Mouse (Mus musculus): ENCODE results near the gene Uba7. TPM values are rescaled to one million over a fixed set of nuclear protein-coding genes. Genes with fewer than 3 reads are reported as not detected.
A peak's percentile ranks its signal among the peaks of the same experiment; 100 is the strongest.

The Uba7 gene
- 3.2 and 3.7 TPM in 2 replicates for polyA plus RNA-seq (2015; fragmentation: Nextera tagmentation; extraction: Ambion mirVana)

- Histone ChIP-seq H3K4me3 (replicated peaks; ENCODE audit: low read length) (no peak within 1 kb of the TSS), H3K9ac (replicated peaks; ENCODE audit: low read depth, low read length) (no peak within 1 kb of the TSS), H3K27me3 (replicated peaks; ENCODE audit: control insufficient read depth, insufficient read depth, low read length) (no peaks in the 10 kb centered on the region), H3K9me3 (ENCODE audit: control insufficient read depth, low read length) (no peaks in the 10 kb centered on the region), H3K4me2 (ENCODE audit: low read length) (no peak within 1 kb of the TSS), H3K4me1 (replicated peaks; ENCODE audit: control insufficient read depth, insufficient read depth, low read length) (no peaks in the 10 kb centered on the region), H3K36me3 (ENCODE audit: control insufficient read depth, insufficient read depth) (no peaks in the 10 kb centered on the region; the same call in 1 of the 2 replicates), H3K27ac (ENCODE audit: low read length) (no peak within 1 kb of the TSS)
- ATAC-seq, result no peak
- 75% methylated on average over 12 of the region's 12 CpGs for WGBS
These were observed at the start of gene Uba7 for GRCm38 (mm10) chr9:107975399-107976386. Uba7 (plus strand) TSS chr9:107975505.

- peak overlapping the region; percentile 17; the same call in 1 of the 2 replicates for H3K27ac ChIP-seq (ENCODE audit: low read length)
- H3K36me3 ChIP-seq (ENCODE audit: control insufficient read depth, insufficient read depth), result no peaks in the 10 kb centered on the region
- H3K27me3 ChIP-seq (replicated peaks; ENCODE audit: control insufficient read depth, insufficient read depth, low read length), result no peaks in the 10 kb centered on the region
- H3K9ac ChIP-seq (replicated peaks; ENCODE audit: low read depth, low read length), result no peak overlapping the region
- peaks cover 16% of the 10 kb centered on the region for H3K4me1 ChIP-seq (replicated peaks; ENCODE audit: control insufficient read depth, insufficient read depth, low read length)
- ATAC-seq, result no peak
- H3K4me2 ChIP-seq (ENCODE audit: low read length), result no peak overlapping the region
- WGBS, result 63% methylated on average over 9 of the region's 9 CpGs
- no peak overlapping the region for H3K4me3 ChIP-seq (replicated peaks; ENCODE audit: low read length)
- no peaks in the 10 kb centered on the region for H3K9me3 ChIP-seq (ENCODE audit: control insufficient read depth, low read length)
These were observed 48.3 kb upstream of the Uba7 start for GRCm38 (mm10) chr9:107926920-107927420.

GRCm38 (mm10) chr9:107927749-107928148 lies 47.6 kb upstream of the Uba7 start:
- WGBS, result 77% methylated on average over 5 of the region's 5 CpGs
- no peak overlapping the region for H3K4me2 ChIP-seq (ENCODE audit: low read length)
- no peak overlapping the region for H3K4me3 ChIP-seq (replicated peaks; ENCODE audit: low read length)
- ATAC-seq, result peak; percentile 64
- H3K4me1 ChIP-seq (replicated peaks; ENCODE audit: control insufficient read depth, insufficient read depth, low read length), result peaks cover 19% of the 10 kb centered on the region
- H3K36me3 ChIP-seq (ENCODE audit: control insufficient read depth, insufficient read depth), result no peaks in the 10 kb centered on the region
- no peaks in the 10 kb centered on the region for H3K27me3 ChIP-seq (replicated peaks; ENCODE audit: control insufficient read depth, insufficient read depth, low read length)
- H3K9ac ChIP-seq (replicated peaks; ENCODE audit: low read depth, low read length), result no peak overlapping the region
- H3K9me3 ChIP-seq (ENCODE audit: control insufficient read depth, low read length), result no peaks in the 10 kb centered on the region
- H3K27ac ChIP-seq (ENCODE audit: low read length), result peak overlapping the region; percentile 17; the same call in 1 of the 2 replicates

- H3K4me1 ChIP-seq (replicated peaks; ENCODE audit: control insufficient read depth, insufficient read depth, low read length), result peaks cover 19% of the 10 kb centered on the region
- H3K27ac ChIP-seq (ENCODE audit: low read length), result peak within 1 kb of the TSS; percentile 17; the same call in 1 of the 2 replicates
- H3K27me3 ChIP-seq (replicated peaks; ENCODE audit: control insufficient read depth, insufficient read depth, low read length), result no peaks in the 10 kb centered on the region
- no peak within 1 kb of the TSS for H3K9ac ChIP-seq (replicated peaks; ENCODE audit: low read depth, low read length)
- no peak for ATAC-seq
- H3K4me2 ChIP-seq (ENCODE audit: low read length), result no peak within 1 kb of the TSS
- 77% methylated on average over 3 of the region's 3 CpGs for WGBS
- no peaks in the 10 kb centered on the region for H3K36me3 ChIP-seq (ENCODE audit: control insufficient read depth, insufficient read depth)
- H3K4me3 ChIP-seq (replicated peaks; ENCODE audit: low read length), result no peak within 1 kb of the TSS
- H3K9me3 ChIP-seq (ENCODE audit: control insufficient read depth, low read length), result no peaks in the 10 kb centered on the region
These were observed 47.1 kb upstream of the Uba7 start, which contains the start of gene Actl11 for GRCm38 (mm10) chr9:107928169-107928568. Actl11 (plus strand) TSS chr9:107928469.

- peaks cover 21% of the 10 kb centered on the region for H3K4me1 ChIP-seq (replicated peaks; ENCODE audit: control insufficient read depth, insufficient read depth, low read length)
- 56% methylated on average over 4 of the region's 4 CpGs for WGBS
- H3K9me3 ChIP-seq (ENCODE audit: control insufficient read depth, low read length), result no peaks in the 10 kb centered on the region
- no peak overlapping the region for H3K4me2 ChIP-seq (ENCODE audit: low read length)
- H3K4me3 ChIP-seq (replicated peaks; ENCODE audit: low read length), result no peak overlapping the region
- H3K27ac ChIP-seq (ENCODE audit: low read length), result no peak overlapping the region
- ATAC-seq, result peak; percentile 30; the same call in 1 of the 2 replicates
- no peaks in the 10 kb centered on the region; the same call in 1 of the 2 replicates for H3K27me3 ChIP-seq (replicated peaks; ENCODE audit: control insufficient read depth, insufficient read depth, low read length)
- H3K36me3 ChIP-seq (ENCODE audit: control insufficient read depth, insufficient read depth), result no peaks in the 10 kb centered on the region
- no peak overlapping the region for H3K9ac ChIP-seq (replicated peaks; ENCODE audit: low read depth, low read length)
These were observed 43.1 kb upstream of the Uba7 start for GRCm38 (mm10) chr9:107932221-107932620.

- 83% methylated on average over 11 of the region's 11 CpGs for WGBS
- Histone ChIP-seq H3K27ac (ENCODE audit: low read length) (no peak overlapping the region), H3K4me3 (replicated peaks; ENCODE audit: low read length) (no peak overlapping the region)
These were observed 41.2 kb upstream of the Uba7 start for GRCm38 (mm10) chr9:107934146-107934545.

GRCm38 (mm10) chr9:107935374-107935773 lies 39.9 kb upstream of the Uba7 start, which contains the start of gene Camkv:
Camkv (plus strand) TSS chr9:107935674.
- H3K36me3 ChIP-seq (ENCODE audit: control insufficient read depth, insufficient read depth), result no peaks in the 10 kb centered on the region
- H3K4me2 ChIP-seq (ENCODE audit: low read length), result peak within 1 kb of the TSS; percentile 86
- no peaks in the 10 kb centered on the region for H3K9me3 ChIP-seq (ENCODE audit: control insufficient read depth, low read length)
- peak within 1 kb of the TSS; percentile 69 for H3K9ac ChIP-seq (replicated peaks; ENCODE audit: low read depth, low read length)
- 0 out of 2 replicates have a peak, but pooled peaks have one; percentile 3 for ATAC-seq
- H3K27me3 ChIP-seq (replicated peaks; ENCODE audit: control insufficient read depth, insufficient read depth, low read length), result no peaks in the 10 kb centered on the region; the same call in 1 of the 2 replicates
- H3K27ac ChIP-seq (ENCODE audit: low read length), result 0 out of 2 replicates have a peak within 1 kb of the TSS, but pooled peaks have one; percentile 20
- WGBS, result 12% methylated on average over 3 of the region's 3 CpGs
- peak within 1 kb of the TSS; percentile 64 for H3K4me3 ChIP-seq (replicated peaks; ENCODE audit: low read length)
- H3K4me1 ChIP-seq (replicated peaks; ENCODE audit: control insufficient read depth, insufficient read depth, low read length), result peaks cover 22% of the 10 kb centered on the region

More at GRCm38 (mm10) chr9:107934146-107934545, 41.2 kb upstream of the Uba7 start:
- Histone ChIP-seq H3K9ac (replicated peaks; ENCODE audit: low read depth, low read length) (no peak overlapping the region), H3K4me1 (replicated peaks; ENCODE audit: control insufficient read depth, insufficient read depth, low read length) (peaks cover 22% of the 10 kb centered on the region), H3K36me3 (ENCODE audit: control insufficient read depth, insufficient read depth) (no peaks in the 10 kb centered on the region), H3K9me3 (ENCODE audit: control insufficient read depth, low read length) (no peaks in the 10 kb centered on the region), H3K27me3 (replicated peaks; ENCODE audit: control insufficient read depth, insufficient read depth, low read length) (no peaks in the 10 kb centered on the region; the same call in 1 of the 2 replicates), H3K4me2 (ENCODE audit: low read length) (no peak overlapping the region)
- ATAC-seq, result no peak

GRCm38 (mm10) chr9:107935790-107936214 lies 39.5 kb upstream of the Uba7 start:
- Histone ChIP-seq H3K36me3 (ENCODE audit: control insufficient read depth, insufficient read depth) (no peaks in the 10 kb centered on the region), H3K4me2 (ENCODE audit: low read length) (peak overlapping the region; percentile 86), H3K4me1 (replicated peaks; ENCODE audit: control insufficient read depth, insufficient read depth, low read length) (peaks cover 22% of the 10 kb centered on the region), H3K4me3 (replicated peaks; ENCODE audit: low read length) (peak overlapping the region; percentile 64), H3K27me3 (replicated peaks; ENCODE audit: control insufficient read depth, insufficient read depth, low read length) (no peaks in the 10 kb centered on the region; the same call in 1 of the 2 replicates), H3K9ac (replicated peaks; ENCODE audit: low read depth, low read length) (peak overlapping the region; percentile 69), H3K27ac (ENCODE audit: low read length) (0 out of 2 replicates have a peak overlapping the region, but pooled peaks have one; percentile 20), H3K9me3 (ENCODE audit: control insufficient read depth, low read length) (no peaks in the 10 kb centered on the region)
- peak; percentile 44 for ATAC-seq
- WGBS, result under 1% methylated on average over 41 of the region's 41 CpGs

Data from forebrain, embryonic 16.5 days (tissue).